Mouse (Mus musculus): ENCODE data around the gene Sim1. TPM values are rescaled to one million over a fixed set of nuclear protein-coding genes. Genes with fewer than 3 reads are reported as not detected.

The Sim1 gene
- polyA plus RNA-seq, 2 experiments, result 0.58 to 0.69 TPM

- DNase-seq (ENCODE audit: low spot score), result no peak
- Histone ChIP-seq H3K27ac (replicated peaks; ENCODE audit: low read depth, low read length) (no peak overlapping the region), H3K4me1 (ENCODE audit: control insufficient read depth, insufficient read depth, low read length) (no peaks in the 10 kb centered on the region), H3K27me3 (ENCODE audit: control insufficient read depth, insufficient read depth, low read length) (no peaks in the 10 kb centered on the region), H3K4me2 (replicated peaks; ENCODE audit: low read depth, low read length, severe bottlenecking) (no peak overlapping the region), H3K9ac (ENCODE audit: low read depth, low read length, severe bottlenecking) (no peak overlapping the region), H3K36me3 (ENCODE audit: control insufficient read depth, insufficient read depth, low read length) (no peaks in the 10 kb centered on the region), H3K9me3 (ENCODE audit: control insufficient read depth, low read length) (no peaks in the 10 kb centered on the region), H3K4me3 (replicated peaks; ENCODE audit: low read length) (no peak overlapping the region)
- WGBS, result 82% methylated on average over 9 of the region's 9 CpGs
- TF ChIP-seq POLR2A (IDR thresholded peaks at IDR 0.05; ENCODE audit: borderline replicate concordance, extremely low read depth, insufficient read depth, insufficient read length), result no peak
- ATAC-seq (ENCODE audit: low FRiP score, low read depth), result no peak
Measured at GRCm38 (mm10) chr10:51023308-51024279, 129.0 kb downstream of the Sim1 start.

Measured in limb, embryonic 14.5 days (tissue).